Mouse (Mus musculus) megakaryocyte, adult 5-6 weeks (primary cell): ENCODE measurements around the gene Xirp1. TPM values are rescaled to one million over a fixed set of nuclear protein-coding genes. Genes with fewer than 3 reads are reported as not detected.
"Not testable (repeated sequence)": the region's sequence is repeated elsewhere in the genome, so short reads cannot be mapped to it uniquely, and the experiment has no call there.

Experiments used
- ATAC-seq: 2 replicates; pipeline ENCODE4 v1.8.0; 2016; ENCODE audit warnings: mild to moderate bottlenecking, inconsistent platforms; ENCODE audit not compliant: poor library complexity, severe bottlenecking
- total RNA-seq, 2 experiments: library from RNA; stranded (forward) in 1 of 2; stranded (reverse) in 1 of 2; fragments of 153-499, 151-499 nt in 1 of 2; fragments of 221-1000, 200-1000 nt in 1 of 2; gene quantifications; 2 replicates each; pipeline versions ENCODE4 v1.2.3 to v1.2.4; 2015 to 2017

Xirp1 gene
- total RNA-seq, 2 experiments from 2014 or later, result not detected

GRCm38 (mm10) chr9:120020285-120020890 lies 3.0 kb downstream of the Xirp1 start:
- peak; percentile 75 for ATAC-seq

- ATAC-seq, result no peak
These were observed 6.4 kb downstream of the Xirp1 start for GRCm38 (mm10) chr9:120016956-120017355.

GRCm38 (mm10) chr9:120014828-120015227 lies 8.6 kb downstream of the Xirp1 start:
- no peak for ATAC-seq

- ATAC-seq, result no peak
These were observed 10.1 kb downstream of the Xirp1 start for GRCm38 (mm10) chr9:120013251-120013820.

GRCm38 (mm10) chr9:120012781-120013180 lies 10.6 kb downstream of the Xirp1 start:
- ATAC-seq, result no peak

GRCm38 (mm10) chr9:120012161-120012560 lies 11.2 kb downstream of the Xirp1 start:
- ATAC-seq, result not testable (repeated sequence)

- peak; percentile 69 for ATAC-seq
These were observed 11.9 kb downstream of the Xirp1 start for GRCm38 (mm10) chr9:120011533-120011932.

- peak; percentile 97 for ATAC-seq
These were observed 12.5 kb downstream of the Xirp1 start for GRCm38 (mm10) chr9:120010781-120011511.

- ATAC-seq, result no peak
These were observed 13.5 kb downstream of the Xirp1 start for GRCm38 (mm10) chr9:120009871-120010270.

- no peak for ATAC-seq
These were observed 14.1 kb downstream of the Xirp1 start for GRCm38 (mm10) chr9:120009226-120009841.

GRCm38 (mm10) chr9:120007833-120008232 lies 15.6 kb downstream of the Xirp1 start:
- ATAC-seq, result no peak

GRCm38 (mm10) chr9:120005936-120006335 lies 17.5 kb downstream of the Xirp1 start:
- ATAC-seq, result no peak

GRCm38 (mm10) chr9:120002893-120003292 lies 20.5 kb downstream of the Xirp1 start:
- no peak for ATAC-seq

- peak; percentile 93 for ATAC-seq
These were observed 21.3 kb downstream of the Xirp1 start for GRCm38 (mm10) chr9:120001945-120002725.

GRCm38 (mm10) chr9:120000761-120001160 lies 22.6 kb downstream of the Xirp1 start:
- ATAC-seq, result no peak

GRCm38 (mm10) chr9:119999636-120000035 lies 23.8 kb downstream of the Xirp1 start:
- no peak for ATAC-seq

GRCm38 (mm10) chr9:119998776-119999175 lies 24.6 kb downstream of the Xirp1 start:
- no peak for ATAC-seq

- ATAC-seq, result no peak
These were observed 27.3 kb downstream of the Xirp1 start for GRCm38 (mm10) chr9:119996080-119996479.

- peak; percentile 52 for ATAC-seq
These were observed 29.2 kb downstream of the Xirp1 start for GRCm38 (mm10) chr9:119994207-119994606.

- ATAC-seq, result peak; percentile 76
These were observed 30.1 kb downstream of the Xirp1 start for GRCm38 (mm10) chr9:119993092-119993844.
